Mouse (Mus musculus): ENCODE results near the gene Tac4.
A peak's percentile ranks its signal among the peaks of the same experiment; 100 is the strongest.

DNA sequence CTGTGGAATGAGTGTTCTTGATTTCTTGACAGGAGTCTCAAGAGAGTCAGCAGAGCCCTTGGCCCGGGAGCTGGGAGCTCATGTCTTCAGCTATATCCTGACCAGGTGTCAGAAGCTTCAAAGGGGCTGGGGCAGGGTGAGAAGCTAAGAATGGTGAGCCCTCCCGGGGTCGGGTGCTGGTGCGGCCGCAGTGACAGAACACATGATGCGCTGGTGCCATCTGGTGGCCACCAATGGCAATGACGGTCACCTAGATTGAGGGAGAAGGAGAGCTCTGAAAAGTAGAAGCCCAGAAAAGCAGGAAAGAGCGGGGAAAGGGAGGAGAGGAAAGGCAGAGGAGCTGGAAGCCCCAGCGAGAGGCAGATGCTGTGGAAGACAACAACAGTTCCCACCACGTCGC, 10.0 kb upstream of the Tac4 start:
- peak; percentile 90 for TF ChIP-seq CTCF (IDR thresholded peaks at IDR 0.05; ENCODE audit: low read depth, low read length)
- no peak for TF ChIP-seq POLR2A (IDR thresholded peaks at IDR 0.05; ENCODE audit: insufficient read depth, low read length)

Measured in ES-Bruce4 (cell line).